Mouse (Mus musculus) neutrophil, adult 83 days (primary cell): ENCODE data around the gene 4930415L06Rik. TPM values are rescaled to one million over a fixed set of nuclear protein-coding genes. Genes with fewer than 3 reads are reported as not detected.

ENCODE experiments used
- total RNA-seq, 2 experiments: library from RNA; stranded (reverse); gene quantifications; one replicate each; pipeline ENCODE4 v1.2.4; 2023

The 4930415L06Rik gene
- total RNA-seq, result not detected

GRCm38 (mm10) chrX:89932752-89933151, at the start of gene 4930415L06Rik:
TSS of gene 4930415L06Rik (minus strand) at chrX:89932852.

Other genes starting within 250 kb of the 4930415L06Rik start
- not detected for gene 4932429P05Rik, start 180.6 kb downstream of the 4930415L06Rik start, total RNA-seq